Mouse (Mus musculus) lung, embryonic 14.5 days (tissue): ENCODE measurements at regions not wholly inside any gene's neighbourhood (a gene's known extent, or its start where the extent isn't known, plus 50 kb on each side); places are given as distances from the start of the nearest gene placed in this dataset.
"Not testable (repeated sequence)": the region's sequence is repeated elsewhere in the genome, so short reads cannot be mapped to it uniquely, and the experiment has no call there.

ENCODE experiments used
- ATAC-seq: fragments of 200-750 bp; cut with Nextera tagmentation; 2 replicates; pipeline ENCODE4 v1.8.0; 2017; ENCODE audit warnings: mild to moderate bottlenecking, moderate TSS enrichment, moderate library complexity; ENCODE audit not compliant: insufficient read depth
- DNase-seq: peaks from one replicate; pipeline ENCODE4 v3.0.0-alpha.2; 2015
- H3K27ac ChIP-seq: fragments of 300-500 bp; sonication (generic); 2 replicates; pipeline ENCODE4 v1.5.1; 2014; ENCODE audit warnings: low read depth, mild to moderate bottlenecking, moderate library complexity
- H3K27me3 ChIP-seq: fragments of 300-500 bp; sonication (generic); 2 replicates; pipeline ENCODE4 v1.6.1; 2014; ENCODE audit warnings: low read length, control low read depth; ENCODE audit not compliant: insufficient read depth
- H3K36me3 ChIP-seq: fragments of 300-500 bp; sonication (generic); 2 replicates; pipeline ENCODE4 v1.6.1; 2014; ENCODE audit warnings: control low read depth; ENCODE audit not compliant: insufficient read depth
- H3K4me1 ChIP-seq: fragments of 300-500 bp; sonication (generic); 2 replicates; pipeline ENCODE4 v1.6.1; 2014; ENCODE audit warnings: antibody characterized with exemption, control low read depth; ENCODE audit not compliant: insufficient read depth
- H3K4me2 ChIP-seq: fragments of 300-500 bp; sonication (generic); 2 replicates; pipeline ENCODE4 v1.6.1; 2014; ENCODE audit warnings: mild to moderate bottlenecking
- H3K4me3 ChIP-seq: fragments of 300-500 bp; sonication (generic); 2 replicates; pipeline ENCODE4 v1.5.1; 2014; ENCODE audit warnings: low read depth, low read length
- H3K9ac ChIP-seq: fragments of 300-500 bp; sonication (generic); 2 replicates; pipeline ENCODE4 v1.6.1; 2014
- H3K9me3 ChIP-seq: fragments of 300-500 bp; sonication (generic); 2 replicates; pipeline ENCODE4 v1.6.1; 2016; ENCODE audit warnings: low read depth, low read length, control low read depth
- CTCF ChIP-seq: IDR thresholded peaks from 2 replicates; pipeline ENCODE4 v1.5.1; 2016; ENCODE audit warnings: antibody characterized with exemption, low read depth
- WGBS: fragments of 180-500 bp; shearing (Covaris S2); extraction: QIAGEN DNeasy Blood & Tissue Kit; methylation state at CpG from one replicate; pipeline ENCODE4 v1.1.7; 2014; 5-methylcytosine and 5-hydroxymethylcytosine counted together

DNA sequence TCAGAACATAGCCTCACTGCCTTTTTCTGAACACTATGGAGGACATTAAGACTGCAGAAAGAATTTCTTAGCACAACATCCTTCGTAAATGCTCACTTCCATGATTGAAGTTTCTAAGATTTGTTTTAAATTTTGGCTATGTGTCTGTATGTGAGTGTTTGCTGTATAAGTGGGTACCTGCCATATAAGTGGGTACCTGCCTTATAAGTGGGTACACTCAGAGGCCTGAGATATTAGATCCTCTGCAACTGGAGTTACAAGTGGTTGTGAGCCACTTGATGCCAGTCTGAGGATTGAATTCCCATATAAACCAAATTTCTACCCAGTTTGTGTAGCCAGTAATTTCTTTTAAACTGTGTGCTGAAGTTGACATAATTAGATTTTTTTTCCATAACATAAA lies 67.8 kb downstream of the Foxa2 start:
- H3K4me1 ChIP-seq, result no peaks in the 10 kb centered on the region; the same call in 1 of the 2 replicates
- H3K36me3 ChIP-seq, result no peaks in the 10 kb centered on the region
- H3K4me3 ChIP-seq, result no peak overlapping the region
- TF ChIP-seq CTCF, result no peak
- no peaks in the 10 kb centered on the region for H3K9me3 ChIP-seq
- ATAC-seq (no peak), DNase-seq (no peak)
- no peaks in the 10 kb centered on the region for H3K27me3 ChIP-seq
- H3K4me2 ChIP-seq, result no peak overlapping the region
- 67% methylated on average over 1 of the region's 1 CpGs for WGBS
- H3K9ac ChIP-seq, result no peak overlapping the region
- 0 out of 2 replicates have a peak overlapping the region, but pooled peaks have one; percentile 4 for H3K27ac ChIP-seq

DNA sequence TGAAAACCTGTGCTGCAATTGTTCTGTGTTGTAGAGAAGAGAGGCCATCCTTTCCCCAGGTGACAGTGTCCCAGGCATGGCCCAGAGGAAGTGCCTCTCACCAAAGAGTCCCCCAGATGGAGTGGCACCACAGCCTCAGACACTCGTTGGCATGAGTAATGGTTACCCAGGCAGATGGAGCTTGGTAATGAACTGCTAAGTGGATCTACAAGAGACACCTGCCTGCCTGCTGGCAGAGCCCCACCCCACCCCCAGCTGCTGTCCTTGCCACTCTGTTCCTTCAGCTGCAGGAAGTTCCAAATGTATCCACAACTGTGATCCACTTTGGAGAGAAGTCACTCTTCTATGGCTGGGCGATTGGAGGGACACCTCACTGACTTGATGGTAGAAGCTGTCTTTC lies 72.0 kb downstream of the Foxa2 start:
- Histone ChIP-seq H3K4me2 (no peak overlapping the region), H3K9ac (no peak overlapping the region), H3K9me3 (no peaks in the 10 kb centered on the region), H3K27ac (no peak overlapping the region), H3K27me3 (no peaks in the 10 kb centered on the region), H3K4me3 (no peak overlapping the region), H3K4me1 (no peaks in the 10 kb centered on the region; the same call in 1 of the 2 replicates), H3K36me3 (no peaks in the 10 kb centered on the region)
- TF ChIP-seq CTCF, result no peak
- ATAC-seq (no peak), DNase-seq (no peak)
- 24% methylated on average over 2 of the region's 2 CpGs for WGBS

DNA sequence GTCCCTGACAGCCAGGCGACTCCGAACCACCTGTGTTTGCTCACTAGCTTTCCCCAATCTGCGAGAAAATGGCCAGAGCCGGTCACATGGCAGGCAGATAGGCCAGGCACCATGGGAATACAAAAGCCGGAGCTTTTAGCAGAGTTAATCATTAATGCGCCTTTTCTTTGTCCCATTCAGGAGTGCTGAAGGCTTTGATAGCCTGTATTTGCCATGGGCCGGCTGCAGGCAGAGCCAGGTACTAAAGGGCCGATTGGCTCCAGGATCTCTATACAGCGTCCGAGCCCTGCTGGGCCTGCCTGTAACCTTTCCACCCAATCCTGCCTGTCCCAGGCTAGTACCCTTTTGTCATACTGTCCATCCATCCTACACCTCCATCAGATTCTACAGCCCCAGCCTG lies 78.1 kb downstream of the Foxa2 start:
- Histone ChIP-seq H3K36me3 (no peaks in the 10 kb centered on the region), H3K4me3 (no peak overlapping the region), H3K4me2 (no peak overlapping the region), H3K9me3 (no peaks in the 10 kb centered on the region), H3K9ac (no peak overlapping the region), H3K27ac (peak overlapping the region; percentile 71), H3K27me3 (no peaks in the 10 kb centered on the region), H3K4me1 (no peaks in the 10 kb centered on the region)
- no peak for TF ChIP-seq CTCF
- ATAC-seq, result peak; percentile 91
- 43% methylated on average over 10 of the region's 10 CpGs for WGBS
- peak; percentile 80 for DNase-seq

DNA sequence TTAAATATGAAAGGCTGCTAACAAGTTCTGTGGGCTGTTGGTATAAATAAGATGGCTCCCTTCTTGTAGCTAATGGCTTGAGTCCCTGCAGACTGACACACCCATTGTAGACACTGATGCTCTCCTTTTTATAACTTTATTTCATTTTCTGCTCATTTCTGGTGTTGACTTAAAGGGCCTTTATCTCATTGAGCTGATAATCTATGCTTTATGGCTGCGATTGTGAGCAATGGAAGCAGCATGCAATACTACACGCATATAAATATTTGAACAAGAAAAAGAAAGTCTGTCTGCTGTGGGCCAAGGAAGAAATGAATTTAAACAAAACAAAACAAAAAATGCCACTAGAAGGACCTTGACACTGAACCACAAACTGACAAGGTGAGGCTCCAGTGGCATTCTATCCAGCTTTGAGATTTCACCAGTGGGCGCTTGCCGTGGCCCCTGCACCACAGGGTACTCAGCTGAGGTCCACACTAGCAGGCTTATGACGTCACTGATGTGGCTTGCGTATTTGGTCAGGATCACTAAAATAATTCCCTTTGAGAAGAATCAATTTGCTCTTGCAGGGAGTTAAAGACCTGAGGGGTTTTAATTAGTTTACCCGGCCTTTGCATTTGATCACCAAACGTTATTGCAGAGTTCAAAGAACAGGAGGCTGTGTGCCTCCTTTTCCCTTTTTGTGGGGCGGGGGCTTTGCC lies 78.8 kb downstream of the Foxa2 start:
- no peak for TF ChIP-seq CTCF
- Histone ChIP-seq H3K4me1 (no peaks in the 10 kb centered on the region), H3K27ac (peak overlapping the region; percentile 71), H3K27me3 (no peaks in the 10 kb centered on the region), H3K36me3 (no peaks in the 10 kb centered on the region), H3K4me2 (no peak overlapping the region), H3K9ac (no peak overlapping the region), H3K4me3 (no peak overlapping the region), H3K9me3 (no peaks in the 10 kb centered on the region)
- no peak for DNase-seq
- ATAC-seq, result no peak
- WGBS, result 56% methylated on average over 9 of the region's 9 CpGs

DNA sequence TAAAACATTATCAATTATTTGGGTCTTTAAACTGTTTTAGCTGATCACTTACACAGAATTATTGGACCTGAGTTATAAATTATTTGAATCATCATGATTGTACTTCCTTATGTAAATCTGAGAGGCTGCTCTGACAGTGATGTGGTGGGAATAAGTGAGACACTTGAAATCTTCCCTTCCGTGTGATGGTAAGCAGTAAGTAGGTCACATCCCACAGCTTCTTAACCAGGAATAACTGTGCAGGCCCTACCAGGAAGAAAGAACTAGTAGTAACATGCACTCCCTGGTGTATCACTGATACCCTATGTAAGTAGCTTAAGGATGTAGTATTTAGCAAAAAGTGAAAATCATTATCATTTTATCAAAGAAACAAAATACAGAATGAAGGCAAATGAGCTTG lies 83.5 kb downstream of the Foxa2 start:
- H3K27ac ChIP-seq, H3K9me3 ChIP-seq, H3K9ac ChIP-seq, ATAC-seq, DNase-seq, H3K27me3 ChIP-seq, H3K4me3 ChIP-seq, H3K4me2 ChIP-seq, H3K36me3 ChIP-seq, H3K4me1 ChIP-seq: not testable (repeated sequence)
- 76% methylated on average over 1 of the region's 1 CpGs for WGBS

DNA sequence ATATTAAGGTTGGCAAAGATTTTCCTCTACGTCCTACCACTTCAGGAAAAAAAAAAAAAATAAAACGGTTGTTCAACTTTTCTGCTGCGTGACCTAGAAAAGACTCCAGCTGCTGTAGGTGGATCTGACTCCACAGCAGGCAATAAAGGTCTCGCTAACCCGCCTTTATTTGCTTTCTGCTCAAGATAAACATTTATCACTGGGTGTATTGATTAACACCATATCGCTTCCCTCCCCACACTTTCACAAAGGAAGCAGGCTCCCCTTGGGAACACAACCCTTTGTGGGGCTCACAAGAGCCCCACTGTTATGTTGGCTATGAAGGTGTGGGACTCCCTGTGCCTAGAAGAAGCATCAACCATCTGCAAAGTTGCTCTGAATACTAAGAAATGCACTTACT lies 85.1 kb downstream of the Foxa2 start:
- Histone ChIP-seq H3K4me1 (no peaks in the 10 kb centered on the region; the same call in 1 of the 2 replicates), H3K4me2 (no peak overlapping the region), H3K9me3 (no peaks in the 10 kb centered on the region), H3K27me3 (no peaks in the 10 kb centered on the region), H3K36me3 (no peaks in the 10 kb centered on the region), H3K4me3 (no peak overlapping the region), H3K9ac (no peak overlapping the region), H3K27ac (no peak overlapping the region)
- 29% methylated on average over 6 of the region's 6 CpGs for WGBS
- no peak for TF ChIP-seq CTCF
- DNase-seq (no peak), ATAC-seq (no peak)

DNA sequence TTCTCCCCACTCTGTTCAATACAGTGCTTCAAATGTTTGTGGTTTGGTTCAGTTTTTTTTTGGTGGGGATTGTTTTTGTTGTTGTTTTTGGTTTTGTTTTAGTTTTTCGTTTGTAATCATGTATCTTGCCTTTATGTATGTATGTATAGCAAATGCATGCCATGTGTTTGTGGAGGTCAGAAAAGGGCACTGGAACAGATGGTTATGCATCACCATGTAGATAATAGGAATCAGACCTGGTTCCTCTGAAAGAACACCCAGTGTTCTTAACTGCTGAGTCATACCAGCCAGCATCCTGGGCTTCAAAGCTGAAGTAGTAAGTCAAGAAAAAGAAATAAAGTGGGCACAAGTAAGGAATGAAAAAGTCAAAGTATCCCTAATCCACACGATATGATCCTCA lies 92.6 kb downstream of the Foxa2 start:
- Histone ChIP-seq H3K4me1 (no peaks in the 10 kb centered on the region), H3K27ac (no peak overlapping the region), H3K9ac (no peak overlapping the region), H3K4me2 (no peak overlapping the region), H3K4me3 (no peak overlapping the region), H3K27me3 (no peaks in the 10 kb centered on the region), H3K36me3 (no peaks in the 10 kb centered on the region), H3K9me3 (no peaks in the 10 kb centered on the region)
- DNase-seq (no peak), ATAC-seq (no peak)
- 62% methylated on average over 2 of the region's 2 CpGs for WGBS
- TF ChIP-seq CTCF, result no peak

DNA sequence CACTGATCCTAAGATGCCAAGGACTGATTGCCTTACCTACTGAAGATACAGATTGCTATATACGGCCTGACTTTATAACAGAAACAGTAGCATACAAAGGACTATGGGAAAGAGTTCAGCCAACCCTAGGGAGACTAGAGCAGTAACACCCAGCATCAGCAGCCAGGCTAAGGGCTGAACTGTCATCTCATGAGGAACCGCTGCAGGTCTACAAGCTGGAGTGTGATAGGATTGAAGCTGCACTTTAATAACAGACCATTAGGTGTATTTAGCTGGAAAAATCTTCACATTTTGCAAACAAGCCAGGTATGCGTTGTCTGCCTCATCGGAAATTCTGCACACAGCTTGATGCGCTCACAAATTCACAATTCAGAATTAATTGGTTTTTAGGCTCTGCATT lies 95.5 kb downstream of the Foxa2 start:
- ATAC-seq, result no peak
- Histone ChIP-seq H3K4me3 (no peak overlapping the region), H3K27ac (no peak overlapping the region), H3K36me3 (no peaks in the 10 kb centered on the region), H3K27me3 (no peaks in the 10 kb centered on the region), H3K9ac (no peak overlapping the region), H3K4me1 (0 out of 2 replicates have a peak, but pooled peaks cover 2% of the 10 kb centered on the region), H3K9me3 (no peaks in the 10 kb centered on the region), H3K4me2 (no peak overlapping the region)
- WGBS, result 78% methylated on average over 5 of the region's 5 CpGs
- no peak for DNase-seq
- no peak for TF ChIP-seq CTCF
